Mouse (Mus musculus) hindbrain, embryonic 11.5 days (tissue): ENCODE results near the gene Atf1. TPM values are rescaled to one million over a fixed set of nuclear protein-coding genes. Genes with fewer than 3 reads are reported as not detected.

Experiments used
- ATAC-seq: fragments of 200-750 bp; cut with Nextera tagmentation; 2 replicates; pipeline ENCODE4 v1.8.0; 2017; ENCODE audit warnings: mild to moderate bottlenecking, moderate TSS enrichment, moderate library complexity; ENCODE audit not compliant: low FRiP score
- DNase-seq: peaks from one replicate; pipeline ENCODE4 v3.0.0-alpha.2; 2015; ENCODE audit warnings: low spot score
- H3K27ac ChIP-seq: fragments of 300-500 bp; sonication (generic); 2 replicates; pipeline ENCODE4 v1.5.1; 2014; ENCODE audit warnings: mild to moderate bottlenecking, low read depth, low read length
- H3K27me3 ChIP-seq: fragments of 300-500 bp; sonication (generic); 2 replicates; pipeline ENCODE4 v1.6.1; 2014; ENCODE audit warnings: mild to moderate bottlenecking, low read length, moderate library complexity, mixed read lengths; ENCODE audit not compliant: control insufficient read depth, insufficient read depth
- H3K36me3 ChIP-seq: fragments of 300-500 bp; sonication (generic); 2 replicates; pipeline ENCODE4 v1.6.1; 2014; ENCODE audit warnings: mild to moderate bottlenecking, low read length, moderate library complexity, mixed read lengths; ENCODE audit not compliant: control insufficient read depth, insufficient read depth
- H3K4me1 ChIP-seq: fragments of 300-500 bp; sonication (generic); replicated peaks from 2 replicates; pipeline ENCODE4 v1.6.1; 2014; ENCODE audit warnings: low read length, mixed read lengths; ENCODE audit not compliant: control insufficient read depth, insufficient read depth
- H3K4me2 ChIP-seq: fragments of 300-500 bp; sonication (generic); replicated peaks from 2 replicates; pipeline ENCODE4 v1.6.1; 2014; ENCODE audit warnings: mild to moderate bottlenecking, low read depth, low read length
- H3K4me3 ChIP-seq: fragments of 300-500 bp; sonication (generic); 2 replicates; pipeline ENCODE4 v1.5.1; 2014; ENCODE audit warnings: low read depth, low read length
- H3K9ac ChIP-seq: fragments of 300-500 bp; sonication (generic); 2 replicates; pipeline ENCODE4 v1.6.1; 2014; ENCODE audit warnings: low read depth, low read length
- H3K9me3 ChIP-seq: fragments of 300-500 bp; sonication (generic); 2 replicates; pipeline ENCODE4 v1.6.1; 2016; ENCODE audit warnings: low read length; ENCODE audit not compliant: control insufficient read depth
- WGBS: fragments of 180-500 bp; shearing (Covaris S2); extraction: QIAGEN DNeasy Blood & Tissue Kit; methylation state at CpG from one replicate; pipeline ENCODE4 v1.1.7; 2014; 5-methylcytosine and 5-hydroxymethylcytosine counted together
- polyA plus RNA-seq: library from polyadenylated mRNA; unstranded; fragments of >200 nt; fragmentation: Nextera tagmentation; extraction: Ambion mirVana; gene quantifications from 2 replicates; pipeline ENCODE4 v1.2.1, GENCODE M21; 2014

Atf1 gene
- 27.7 and 35.5 TPM in 2 replicates for polyA plus RNA-seq

- Histone ChIP-seq H3K27me3 (no peaks in the 10 kb centered on the region), H3K9ac (peak within 1 kb of the TSS; percentile 99), H3K4me2 (peak within 1 kb of the TSS; percentile 74), H3K4me3 (peak within 1 kb of the TSS; percentile 87), H3K36me3 (no peaks in the 10 kb centered on the region), H3K4me1 (no peaks in the 10 kb centered on the region), H3K9me3 (no peaks in the 10 kb centered on the region), H3K27ac (peak within 1 kb of the TSS; percentile 100)
- peak; percentile 96 for DNase-seq
- ATAC-seq: peak; percentile 81
- under 1% methylated on average over 33 of the region's 133 CpGs for WGBS
These were observed at the start of gene Atf1 for GRCm38 (mm10) chr15:100227663-100228534. Gene Atf1 (plus strand): TSS chr15:100227819.

GRCm38 (mm10) chr15:100178487-100178886, 49.1 kb upstream of the Atf1 start:
- no peaks in the 10 kb centered on the region for H3K4me1 ChIP-seq
- WGBS: 84% methylated on average over 7 of the region's 7 CpGs

GRCm38 (mm10) chr15:100179685-100180084, 47.9 kb upstream of the Atf1 start:
- H3K4me3 ChIP-seq: no peak overlapping the region
- H3K4me2 ChIP-seq: no peak overlapping the region
- H3K9ac ChIP-seq: no peak overlapping the region
- 97% methylated on average over 6 of the region's 6 CpGs for WGBS
- H3K27me3 ChIP-seq: no peaks in the 10 kb centered on the region
- H3K9me3 ChIP-seq: no peaks in the 10 kb centered on the region
- ATAC-seq: no peak
- H3K4me1 ChIP-seq: no peaks in the 10 kb centered on the region
- peaks cover 5% of the 10 kb centered on the region; the same call in 1 of the 2 replicates for H3K36me3 ChIP-seq
- H3K27ac ChIP-seq: no peak overlapping the region
- no peak for DNase-seq

More at GRCm38 (mm10) chr15:100178487-100178886, 49.1 kb upstream of the Atf1 start:
- H3K36me3 ChIP-seq: peaks cover 5% of the 10 kb centered on the region; the same call in 1 of the 2 replicates
- no peaks in the 10 kb centered on the region for H3K9me3 ChIP-seq
- no peak for DNase-seq
- no peak overlapping the region for H3K4me2 ChIP-seq
- no peak overlapping the region for H3K27ac ChIP-seq
- no peak for ATAC-seq
- no peak overlapping the region for H3K9ac ChIP-seq
- H3K4me3 ChIP-seq: no peak overlapping the region
- no peaks in the 10 kb centered on the region for H3K27me3 ChIP-seq

- 93% methylated on average over 4 of the region's 4 CpGs for WGBS
- Histone ChIP-seq H3K9ac (no peak overlapping the region), H3K9me3 (no peaks in the 10 kb centered on the region), H3K36me3 (peaks cover 5% of the 10 kb centered on the region; the same call in 1 of the 2 replicates), H3K4me3 (no peak overlapping the region), H3K27me3 (no peaks in the 10 kb centered on the region), H3K4me1 (no peaks in the 10 kb centered on the region), H3K27ac (no peak overlapping the region), H3K4me2 (no peak overlapping the region)
- ATAC-seq: no peak
- no peak for DNase-seq
These were observed 47.4 kb upstream of the Atf1 start for GRCm38 (mm10) chr15:100180221-100180620.

- no peak overlapping the region for H3K4me2 ChIP-seq
- H3K4me1 ChIP-seq: no peaks in the 10 kb centered on the region
- H3K36me3 ChIP-seq: peaks cover 5% of the 10 kb centered on the region; the same call in 1 of the 2 replicates
- DNase-seq (no peak), ATAC-seq (no peak)
- WGBS: 90% methylated on average over 10 of the region's 10 CpGs
- no peak overlapping the region for H3K9ac ChIP-seq
- no peaks in the 10 kb centered on the region for H3K9me3 ChIP-seq
- H3K27me3 ChIP-seq: no peaks in the 10 kb centered on the region
- no peak overlapping the region for H3K27ac ChIP-seq
- H3K4me3 ChIP-seq: no peak overlapping the region
These were observed 45.8 kb upstream of the Atf1 start for GRCm38 (mm10) chr15:100181841-100182240.

GRCm38 (mm10) chr15:100182526-100183280, 44.9 kb upstream of the Atf1 start:
- Histone ChIP-seq H3K9me3 (no peaks in the 10 kb centered on the region), H3K27me3 (no peaks in the 10 kb centered on the region), H3K36me3 (peaks cover 8% of the 10 kb centered on the region; the same call in 1 of the 2 replicates), H3K4me2 (no peak overlapping the region), H3K4me3 (no peak overlapping the region), H3K27ac (no peak overlapping the region), H3K4me1 (no peaks in the 10 kb centered on the region), H3K9ac (no peak overlapping the region)
- ATAC-seq (no peak), DNase-seq (no peak)
- WGBS: 93% methylated on average over 28 of the region's 28 CpGs

- Histone ChIP-seq H3K4me2 (no peak overlapping the region), H3K27ac (no peak overlapping the region), H3K36me3 (peaks cover 8% of the 10 kb centered on the region; the same call in 1 of the 2 replicates), H3K9me3 (no peaks in the 10 kb centered on the region), H3K4me3 (no peak overlapping the region), H3K4me1 (no peaks in the 10 kb centered on the region), H3K9ac (no peak overlapping the region), H3K27me3 (no peaks in the 10 kb centered on the region)
- 91% methylated on average over 10 of the region's 10 CpGs for WGBS
- DNase-seq (no peak), ATAC-seq (no peak)
These were observed 44.1 kb upstream of the Atf1 start for GRCm38 (mm10) chr15:100183510-100183909.

- Histone ChIP-seq H3K4me1 (no peaks in the 10 kb centered on the region), H3K27me3 (no peaks in the 10 kb centered on the region), H3K9ac (no peak overlapping the region), H3K36me3 (peaks cover 8% of the 10 kb centered on the region; the same call in 1 of the 2 replicates), H3K9me3 (no peaks in the 10 kb centered on the region), H3K4me3 (no peak overlapping the region), H3K4me2 (no peak overlapping the region), H3K27ac (no peak overlapping the region)
- WGBS: 86% methylated on average over 5 of the region's 5 CpGs
- ATAC-seq (no peak), DNase-seq (peak; percentile 15)
These were observed 42.7 kb upstream of the Atf1 start for GRCm38 (mm10) chr15:100184821-100185496.
